Mouse (Mus musculus) 3134 (cell line): ENCODE data around the gene Rhox8.
"Not testable (repeated sequence)": the region's sequence is repeated elsewhere in the genome, so short reads cannot be mapped to it uniquely, and the experiment has no call there.

Experiments used
- DNase-seq: peaks from one replicate; pipeline ENCODE4 v3.0.0-alpha.2; 2011; ENCODE audit warnings: low spot score; ENCODE audit not compliant: insufficient read length; ENCODE audit errors: extremely low read depth

The Rhox8 gene

DNA sequence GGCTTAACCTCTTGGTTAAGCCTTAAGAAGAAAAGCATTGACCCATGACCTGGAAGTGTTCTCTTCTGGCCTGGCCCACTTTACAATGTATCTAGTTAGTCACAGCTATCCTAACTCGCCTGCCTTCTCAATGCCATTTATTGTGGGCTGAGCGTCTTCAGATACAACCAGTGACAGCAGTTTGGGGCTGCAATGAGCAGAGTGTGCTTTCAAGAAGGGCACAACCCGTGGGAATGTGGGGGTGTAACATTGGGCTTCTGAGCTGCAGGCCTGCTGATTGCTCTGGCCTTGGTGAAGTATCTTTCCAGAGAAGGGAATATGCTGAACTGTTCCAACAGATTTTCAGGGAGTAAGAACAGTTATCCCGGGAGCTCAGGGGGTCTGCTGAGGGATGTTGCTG lies at the start of gene Rhox8:
Rhox8 (minus strand) TSS at position 101 of the 400 bp plus-strand sequence.
- DNase-seq: no peak

DNA sequence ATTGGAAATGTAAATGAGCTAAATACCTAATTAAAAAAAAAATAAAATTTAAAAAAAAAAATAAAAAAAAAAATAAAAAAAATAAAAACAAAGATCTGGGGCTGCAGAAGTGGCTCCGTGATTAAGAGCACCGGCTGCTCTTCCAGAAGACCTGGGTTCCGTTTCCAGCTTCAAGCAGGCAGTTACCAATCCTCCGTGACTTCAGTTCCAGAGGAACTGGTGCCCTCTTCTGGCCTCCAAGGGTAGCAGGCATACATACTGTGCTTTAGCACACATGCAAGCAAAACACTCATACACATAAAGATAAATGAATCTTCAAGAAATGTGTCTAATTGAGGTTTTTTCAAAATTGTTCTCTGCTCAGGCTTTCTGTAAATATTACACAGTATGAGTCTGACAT lies 37.6 kb upstream of the Rhox8 start:
- no peak for DNase-seq

DNA sequence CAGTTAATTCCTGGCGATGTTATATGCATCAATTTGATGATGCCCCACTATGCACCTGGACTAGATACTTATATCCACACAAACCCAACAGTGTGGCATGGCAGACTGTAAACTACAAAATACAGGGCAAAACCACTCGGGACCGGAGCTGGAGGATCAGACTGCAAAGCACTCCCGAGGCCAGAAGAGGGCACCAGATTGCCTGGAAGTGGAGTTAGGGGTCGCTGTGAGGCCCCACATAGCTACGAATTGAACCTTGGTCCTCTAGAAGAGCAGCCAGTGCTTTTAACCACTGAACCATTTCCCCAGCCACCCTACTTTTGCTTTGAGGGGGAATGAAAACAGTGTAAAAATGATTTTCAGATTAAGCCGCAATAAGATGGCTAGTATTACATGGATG lies 29.8 kb upstream of the Rhox8 start:
- DNase-seq: no peak

DNA sequence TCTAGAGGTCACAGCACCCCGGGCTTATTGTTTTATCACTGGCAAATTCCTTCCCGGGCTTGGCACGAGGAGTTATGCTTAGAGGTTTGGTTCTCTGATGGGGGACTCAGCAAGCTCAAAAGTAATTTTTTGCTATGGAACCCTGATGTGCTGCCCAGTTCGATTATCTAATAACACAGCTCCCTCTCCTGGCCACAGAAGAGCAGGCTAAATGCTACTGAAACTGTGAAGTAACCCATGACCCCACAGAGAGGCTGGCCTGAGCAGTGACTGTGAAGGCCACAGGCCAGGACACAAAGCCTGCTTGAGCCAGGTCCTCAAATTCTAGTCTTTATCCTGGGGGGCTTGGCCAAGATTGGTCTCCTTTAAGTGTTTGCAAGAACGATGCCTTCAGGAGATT lies 25.0 kb upstream of the Rhox8 start:
- DNase-seq: no peak

DNA sequence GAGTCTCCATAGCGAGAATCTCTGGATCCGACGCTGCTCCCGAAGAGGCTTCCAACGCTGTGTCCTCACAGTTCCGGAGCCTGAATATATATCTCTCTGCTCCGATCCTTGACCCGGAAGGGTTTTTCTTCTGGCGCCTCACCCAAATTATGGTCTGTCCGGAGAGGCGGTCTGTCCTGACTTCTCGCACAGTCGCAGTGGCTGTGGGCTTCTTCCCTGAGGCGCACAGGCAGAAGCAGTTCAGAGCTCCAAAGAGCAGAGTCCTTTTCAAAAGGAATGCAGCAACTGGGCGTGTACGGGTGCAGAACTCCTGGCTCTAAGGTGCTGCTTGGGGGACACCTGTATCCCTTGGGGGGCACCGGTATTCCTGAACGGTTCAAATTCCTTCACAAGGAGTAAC lies 22.9 kb upstream of the Rhox8 start, which contains the start of gene Rhox9:
Rhox9 (minus strand) TSS at position 101 of the 400 bp plus-strand sequence.
- DNase-seq: not testable (repeated sequence)

DNA sequence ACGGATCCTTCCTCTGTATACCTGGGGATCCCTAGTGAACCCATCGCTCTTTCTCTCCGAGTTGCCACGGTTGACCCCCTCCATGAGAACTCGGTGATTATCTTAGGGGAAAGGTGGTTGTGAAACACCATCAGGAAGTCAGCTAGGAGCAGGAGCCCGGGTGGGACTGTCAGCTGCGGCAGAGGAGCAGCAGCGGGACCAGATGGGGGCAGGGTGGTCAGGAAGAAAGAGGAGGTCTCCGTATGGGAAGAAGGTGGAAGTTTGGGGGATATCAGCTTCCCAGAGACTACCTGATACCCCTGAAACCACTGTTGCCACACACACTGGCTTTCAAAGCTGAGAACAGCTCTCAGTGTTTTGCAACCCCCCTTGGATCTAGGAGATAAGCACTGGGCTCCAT lies 18.4 kb upstream of the Rhox8 start, which contains the start of gene Rhox7b:
Rhox7b (minus strand) TSS at position 101 of the 400 bp plus-strand sequence.
- DNase-seq: not testable (repeated sequence)

DNA sequence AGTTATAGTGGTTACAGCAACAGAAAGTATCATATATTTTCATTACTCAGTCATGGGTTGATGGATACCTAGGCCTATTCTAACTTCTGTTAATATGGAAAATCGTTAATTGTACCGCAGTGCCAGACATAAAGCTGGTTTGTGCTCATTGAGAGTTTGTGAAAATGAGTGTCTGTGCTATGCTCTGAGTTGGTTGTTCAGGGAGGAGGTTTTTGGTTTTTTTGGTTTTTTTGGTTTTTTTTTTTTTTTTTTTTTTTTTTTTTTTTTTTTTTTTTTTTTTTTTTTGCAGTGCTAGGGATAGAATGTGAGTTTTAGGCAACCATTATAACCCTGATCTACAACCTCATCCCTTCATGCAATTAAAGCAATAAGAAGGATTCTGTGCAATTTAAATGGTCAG lies 7.1 kb downstream of the Rhox8 start:
- DNase-seq: no peak

DNA sequence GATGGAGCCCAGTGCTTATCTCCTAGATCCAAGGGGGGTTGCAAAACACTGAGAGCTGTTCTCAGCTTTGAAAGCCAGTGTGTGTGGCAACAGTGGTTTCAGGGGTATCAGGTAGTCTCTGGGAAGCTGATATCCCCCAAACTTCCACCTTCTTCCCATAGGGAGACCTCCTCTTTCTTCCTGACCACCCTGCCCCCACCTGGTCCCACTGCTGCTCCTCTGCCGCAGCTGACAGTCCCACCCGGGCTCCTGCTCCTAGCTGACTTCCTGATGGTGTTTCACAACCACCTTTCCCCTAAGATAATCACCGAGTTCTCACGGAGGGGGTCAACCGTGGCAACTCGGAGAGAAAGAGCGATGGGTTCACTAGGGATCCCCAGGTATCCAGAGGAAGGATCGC lies 47.4 kb downstream of the Rhox8 start, which contains the start of gene Rhox7a:
Rhox7a (plus strand) TSS at position 301 of the 400 bp plus-strand sequence.
- not testable (repeated sequence) for DNase-seq

DNA sequence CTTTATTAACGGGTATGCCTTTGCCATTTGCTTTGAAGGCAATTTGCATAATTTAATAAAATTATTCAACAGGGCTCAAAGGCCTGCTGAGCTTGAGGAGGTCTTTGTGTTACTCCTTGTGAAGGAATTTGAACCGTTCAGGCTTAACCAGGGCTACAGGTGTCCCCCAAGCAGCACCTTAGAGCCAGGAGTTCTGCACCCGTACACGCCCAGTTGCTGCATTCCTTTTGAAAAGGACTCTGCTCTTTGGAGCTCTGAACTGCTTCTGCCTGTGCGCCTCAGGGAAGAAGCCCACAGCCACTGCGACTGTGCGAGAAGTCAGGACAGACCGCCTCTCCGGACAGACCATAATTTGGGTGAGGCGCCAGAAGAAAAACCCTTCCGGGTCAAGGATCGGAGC lies 52.1 kb downstream of the Rhox8 start, which contains the start of gene Rhox6:
Rhox6 (plus strand) TSS at position 301 of the 400 bp plus-strand sequence.
- DNase-seq: not testable (repeated sequence)
